Mouse (Mus musculus) erythroid progenitor cell, adult 5-6 weeks (primary cell): Measurements from ENCODE around the gene Trim6. TPM values are rescaled to one million over a fixed set of nuclear protein-coding genes. Genes with fewer than 3 reads are reported as not detected.

Source experiments
- total RNA-seq, 2 experiments: library from RNA; stranded (forward) in 1 of 2; stranded (reverse) in 1 of 2; fragments of 150-400 nt in 1 of 2; fragments of 186-747, 209-891 nt in 1 of 2; gene quantifications; 2 replicates each; pipeline versions ENCODE4 v1.2.3 to v1.2.4; 2015 to 2017; ENCODE audit warnings: low replicate concordance in 2 of 2

Gene Trim6
- total RNA-seq, 2 experiments from 2014 or later: 1.7 TPM; not detected in 1

Other genes starting within 250 kb of the Trim6 start
- not detected in 2 replicates for gene Olfr635, start 247.6 kb upstream of the Trim6 start, total RNA-seq (2015; ENCODE audit: low replicate concordance)
- gene Olfr635, start 247.6 kb upstream of the Trim6 start, total RNA-seq (2017; ENCODE audit: low replicate concordance): not detected in 2 replicates
- gene Olfr638, start 220.0 kb upstream of the Trim6 start, total RNA-seq (2015; ENCODE audit: low replicate concordance): not detected in 2 replicates
- gene Olfr638, start 220.0 kb upstream of the Trim6 start, total RNA-seq (2017; ENCODE audit: low replicate concordance): not detected in 2 replicates
- not detected in 2 replicates for gene Olfr639, start 201.5 kb upstream of the Trim6 start, total RNA-seq (2015; ENCODE audit: low replicate concordance)
- not detected in 2 replicates for gene Olfr639, start 201.5 kb upstream of the Trim6 start, total RNA-seq (2017; ENCODE audit: low replicate concordance)
- gene Olfr640, start 193.2 kb upstream of the Trim6 start, total RNA-seq (2015; ENCODE audit: low replicate concordance): not detected in 2 replicates
- not detected in 2 replicates for gene Olfr640, start 193.2 kb upstream of the Trim6 start, total RNA-seq (2017; ENCODE audit: low replicate concordance)
- not detected in 2 replicates for gene Olfr641, start 183.3 kb upstream of the Trim6 start, total RNA-seq (2015; ENCODE audit: low replicate concordance)
- not detected in 2 replicates for gene Olfr641, start 183.3 kb upstream of the Trim6 start, total RNA-seq (2017; ENCODE audit: low replicate concordance)
- gene Olfr642, start 166.1 kb upstream of the Trim6 start, total RNA-seq (2015; ENCODE audit: low replicate concordance): not detected in 2 replicates
- not detected in 2 replicates for gene Olfr642, start 166.1 kb upstream of the Trim6 start, total RNA-seq (2017; ENCODE audit: low replicate concordance)
- gene 4930516K23Rik, start 157.3 kb upstream of the Trim6 start, total RNA-seq (2015; ENCODE audit: low replicate concordance): not detected in 2 replicates
- not detected in 2 replicates for gene 4930516K23Rik, start 157.3 kb upstream of the Trim6 start, total RNA-seq (2017; ENCODE audit: low replicate concordance)
- not detected in 2 replicates for gene Olfr644, start 146.9 kb upstream of the Trim6 start, total RNA-seq (2015; ENCODE audit: low replicate concordance)
- not detected in 2 replicates for gene Olfr644, start 146.9 kb upstream of the Trim6 start, total RNA-seq (2017; ENCODE audit: low replicate concordance)
- not detected in 2 replicates for gene Olfr645, start 133.3 kb upstream of the Trim6 start, total RNA-seq (2015; ENCODE audit: low replicate concordance)
- not detected in 2 replicates for gene Olfr645, start 133.3 kb upstream of the Trim6 start, total RNA-seq (2017; ENCODE audit: low replicate concordance)
- gene Olfr646, start 113.9 kb upstream of the Trim6 start, total RNA-seq (2015; ENCODE audit: low replicate concordance): not detected in 2 replicates
- not detected in 2 replicates for gene Olfr646, start 113.9 kb upstream of the Trim6 start, total RNA-seq (2017; ENCODE audit: low replicate concordance)
- not detected in 2 replicates for gene Ubqln5, start 89.0 kb upstream of the Trim6 start, total RNA-seq (2015; ENCODE audit: low replicate concordance)
- gene Ubqln5, start 89.0 kb upstream of the Trim6 start, total RNA-seq (2017; ENCODE audit: low replicate concordance): not detected in 2 replicates
- gene Olfr643, start 81.4 kb upstream of the Trim6 start, total RNA-seq (2015; ENCODE audit: low replicate concordance): not detected in 2 replicates
- gene Olfr643, start 81.4 kb upstream of the Trim6 start, total RNA-seq (2017; ENCODE audit: low replicate concordance): not detected in 2 replicates
- not detected in 2 replicates for gene Ubqln3, start 75.5 kb upstream of the Trim6 start, total RNA-seq (2015; ENCODE audit: low replicate concordance)
- not detected in 2 replicates for gene Ubqln3, start 75.5 kb upstream of the Trim6 start, total RNA-seq (2017; ENCODE audit: low replicate concordance)
- not detected in 2 replicates for gene Ubqlnl, start 68.2 kb upstream of the Trim6 start, total RNA-seq (2015; ENCODE audit: low replicate concordance)
- gene Ubqlnl, start 68.2 kb upstream of the Trim6 start, total RNA-seq (2017; ENCODE audit: low replicate concordance): not detected in 2 replicates
- not detected in 2 replicates for gene Olfm5, start 54.0 kb upstream of the Trim6 start, total RNA-seq (2015; ENCODE audit: low replicate concordance)
- not detected in 2 replicates for gene Olfm5, start 54.0 kb upstream of the Trim6 start, total RNA-seq (2017; ENCODE audit: low replicate concordance)
- 0.72 and 1.3 TPM in 2 replicates for gene Olfr648, start 35.4 kb upstream of the Trim6 start, total RNA-seq (2015; ENCODE audit: low replicate concordance)
- 0.68 TPM in 1 of 2 replicates, not detected in the other for gene Olfr648, start 35.4 kb upstream of the Trim6 start, total RNA-seq (2017; ENCODE audit: low replicate concordance)
- gene Olfr649, start 22.8 kb upstream of the Trim6 start, total RNA-seq (2015; ENCODE audit: low replicate concordance): not detected in 2 replicates
- gene Olfr649, start 22.8 kb upstream of the Trim6 start, total RNA-seq (2017; ENCODE audit: low replicate concordance): 0.83 TPM in 1 of 2 replicates, not detected in the other
- 9.0 and 11.7 TPM in 2 replicates for gene Trim34a, start 25.7 kb downstream of the Trim6 start, total RNA-seq (2015; ENCODE audit: low replicate concordance)
- gene Trim34a, start 25.7 kb downstream of the Trim6 start, total RNA-seq (2017; ENCODE audit: low replicate concordance): 7.6 and 13.5 TPM in 2 replicates
- gene Trim5, start 69.3 kb downstream of the Trim6 start, total RNA-seq (2015; ENCODE audit: low replicate concordance): 2.5 TPM in 1 of 2 replicates, not detected in the other
- gene Trim5, start 69.3 kb downstream of the Trim6 start, total RNA-seq (2017; ENCODE audit: low replicate concordance): 0.76 and 1.5 TPM in 2 replicates
- gene Trim12a, start 96.7 kb downstream of the Trim6 start, total RNA-seq (2015; ENCODE audit: low replicate concordance): 31.0 and 59.5 TPM in 2 replicates
- 19.6 and 27.3 TPM in 2 replicates for gene Trim12a, start 96.7 kb downstream of the Trim6 start, total RNA-seq (2017; ENCODE audit: low replicate concordance)
- not detected in 2 replicates for gene Trim34b, start 110.7 kb downstream of the Trim6 start, total RNA-seq (2015; ENCODE audit: low replicate concordance)
- gene Trim34b, start 110.7 kb downstream of the Trim6 start, total RNA-seq (2017; ENCODE audit: low replicate concordance): not detected in 2 replicates
- gene Trim12c, start 134.6 kb downstream of the Trim6 start, total RNA-seq (2015; ENCODE audit: low replicate concordance): 8.3 and 15.5 TPM in 2 replicates
- 11.5 and 22.8 TPM in 2 replicates for gene Trim12c, start 134.6 kb downstream of the Trim6 start, total RNA-seq (2017; ENCODE audit: low replicate concordance)
- gene Trim30b, start 151.1 kb downstream of the Trim6 start, total RNA-seq (2015; ENCODE audit: low replicate concordance): 6.5 and 8.0 TPM in 2 replicates
- 1.3 and 2.7 TPM in 2 replicates for gene Trim30b, start 151.1 kb downstream of the Trim6 start, total RNA-seq (2017; ENCODE audit: low replicate concordance)
- not detected in 2 replicates for gene Trim30c, start 182.0 kb downstream of the Trim6 start, total RNA-seq (2015; ENCODE audit: low replicate concordance)
- 0.39 TPM in 1 of 2 replicates, not detected in the other for gene Trim30c, start 182.0 kb downstream of the Trim6 start, total RNA-seq (2017; ENCODE audit: low replicate concordance)
- gene Trim30a, start 246.4 kb downstream of the Trim6 start, total RNA-seq (2015; ENCODE audit: low replicate concordance): 11.3 and 13.0 TPM in 2 replicates
- gene Trim30a, start 246.4 kb downstream of the Trim6 start, total RNA-seq (2017; ENCODE audit: low replicate concordance): 6.9 and 7.3 TPM in 2 replicates